Mouse (Mus musculus): Measurements from ENCODE around the gene Vmn1r21. TPM values are rescaled to one million over a fixed set of nuclear protein-coding genes. Genes with fewer than 3 reads are reported as not detected.

Vmn1r21 gene
- total RNA-seq (2012; rRNA removed) (not detected in 2 replicates), polyA plus RNA-seq (2012; ENCODE audit: insufficient read depth in 1 of 2, insufficient read length in 2 of 2, low read depth in 1 of 2, low replicate concordance in 2 of 2, missing spikeins in 1 of 2) (not detected)

DNA sequence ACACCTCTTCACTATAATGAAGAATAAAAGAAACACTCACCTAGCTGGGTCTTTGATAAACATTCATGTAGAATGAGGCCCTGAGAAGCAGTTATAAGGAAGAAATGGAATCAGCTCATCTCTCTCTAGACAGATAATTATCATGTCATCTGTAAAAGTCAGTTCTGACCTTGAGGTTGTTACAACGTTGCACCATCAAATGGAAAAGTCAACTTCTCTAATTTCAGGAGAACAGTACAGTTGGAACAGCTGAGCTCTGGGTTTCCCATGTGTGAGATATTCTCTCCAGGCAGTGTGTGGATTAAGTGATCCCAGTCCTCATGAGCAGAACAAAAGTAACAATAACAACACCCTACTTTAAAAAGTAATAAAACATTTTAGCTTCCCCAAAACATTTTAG lies at the start of gene Vmn1r21:
Gene Vmn1r21 (minus strand): TSS at position 58 of the 400 bp plus-strand sequence.
- Histone ChIP-seq H3K9ac (ENCODE audit: control insufficient read depth, low read depth, low read length, poor library complexity, severe bottlenecking) (no peak within 1 kb of the TSS), H3K79me2 (ENCODE audit: control insufficient read depth, insufficient read depth, low read length, poor library complexity) (no peaks in the 10 kb centered on the region), H3K27me3 (ENCODE audit: control insufficient read depth in 1 of 2, insufficient read depth in 2 of 2, low read length in 2 of 2) (no peaks in the 10 kb centered on the region), H3K9me3 (replicated peaks; ENCODE audit: insufficient read depth, low read length) (no peaks in the 10 kb centered on the region), H3K4me3 (ENCODE audit: control insufficient read depth in 1 of 2, insufficient read depth in 1 of 2, low read depth in 2 of 2, low read length in 2 of 2) (no peak within 1 kb of the TSS), H3K4me1 (ENCODE audit: control insufficient read depth in 1 of 2, insufficient read depth in 2 of 2, low read length in 2 of 2) (no peaks in the 10 kb centered on the region), H3K36me3 (ENCODE audit: control insufficient read depth in 1 of 2, insufficient read depth in 2 of 2, low read length in 2 of 2) (no peaks in the 10 kb centered on the region), H3K27ac (ENCODE audit: control insufficient read depth, low read depth, low read length) (no peak within 1 kb of the TSS)
- no peak for DNase-seq (ENCODE audit: low read depth, low spot score)
- TF ChIP-seq HCFC1 (IDR thresholded peaks at IDR 0.05; ENCODE audit: low read depth, low read length), result no peak
- TF ChIP-seq TCF12 (IDR thresholded peaks at IDR 0.05; ENCODE audit: low read depth, low read length), result no peak
- no peak for TF ChIP-seq USF1 (IDR thresholded peaks at IDR 0.05; ENCODE audit: low read depth, low read length)
- TF ChIP-seq ZMIZ1 (IDR thresholded peaks at IDR 0.05; ENCODE audit: low read depth, low read length), result no peak
- TF ChIP-seq RCOR1 (IDR thresholded peaks at IDR 0.05; ENCODE audit: low read depth, low read length), result no peak
- no peak for TF ChIP-seq BHLHE40 (IDR thresholded peaks at IDR 0.05; ENCODE audit: borderline replicate concordance, low read depth, low read length)
- no peak for TF ChIP-seq POLR2AphosphoS2 (IDR thresholded peaks at IDR 0.05; ENCODE audit: low read length)
- TF ChIP-seq EP300 (IDR thresholded peaks at IDR 0.05; ENCODE audit: low read depth in 1 of 2, low read length in 2 of 2), result no peak

DNA sequence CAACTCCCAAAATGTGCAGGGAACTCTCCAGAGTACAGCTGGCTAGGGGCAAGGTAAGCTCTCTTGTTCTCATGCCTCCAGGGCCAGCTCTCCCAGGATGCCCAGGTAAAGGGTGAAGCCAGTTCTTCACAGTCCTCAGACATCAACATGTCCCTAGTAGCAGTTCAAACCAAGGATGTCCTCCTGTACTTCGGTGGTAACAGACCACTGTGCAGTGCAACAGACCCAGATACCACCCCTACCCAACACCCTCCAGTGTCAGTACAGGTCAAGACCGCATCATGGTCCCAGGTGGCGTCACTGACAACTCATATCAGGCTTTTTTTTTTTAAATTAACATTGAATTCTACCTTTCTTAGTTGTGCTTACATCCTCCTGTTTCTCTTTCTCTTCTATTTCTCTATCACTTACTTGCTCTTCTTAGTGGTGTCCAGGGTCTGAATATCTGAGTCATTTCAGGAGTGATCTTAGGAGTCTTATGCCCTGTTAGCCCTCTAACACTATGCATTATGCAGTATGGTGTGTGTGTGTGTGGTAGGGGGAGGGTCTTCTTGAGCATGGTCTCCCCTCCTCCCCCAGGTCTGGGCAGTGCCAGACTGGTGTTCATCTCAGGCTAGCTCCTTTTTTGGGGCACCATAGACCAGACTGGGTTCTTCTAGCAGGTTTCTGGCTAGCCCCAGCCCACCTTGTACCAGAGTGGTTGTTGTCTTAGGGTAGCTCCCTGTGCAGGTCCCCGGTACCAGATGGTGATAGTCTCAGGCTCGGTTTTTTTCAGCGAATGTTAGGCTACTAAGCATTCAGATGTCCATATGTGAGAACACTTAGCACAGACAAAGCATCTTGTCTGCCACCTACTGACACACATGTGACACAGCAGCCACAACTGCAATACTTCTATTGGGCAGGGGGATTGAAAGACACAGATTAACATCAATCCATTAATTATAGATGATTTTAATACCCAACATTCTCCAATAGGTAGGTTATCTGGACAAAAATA lies 9.2 kb upstream of the Vmn1r21 start:
- no peaks in the 10 kb centered on the region for H3K79me2 ChIP-seq (ENCODE audit: control insufficient read depth, insufficient read depth, low read length, poor library complexity)
- DNase-seq (ENCODE audit: low read depth, low spot score), result peak; percentile 71
- H3K27ac ChIP-seq (ENCODE audit: control insufficient read depth, low read depth, low read length), result no peak overlapping the region
- H3K4me3 ChIP-seq (ENCODE audit: control insufficient read depth in 1 of 2, insufficient read depth in 1 of 2, low read depth in 2 of 2, low read length in 2 of 2), result peak overlapping the region in 1 of 2 experiments; percentile 22; a peak in 1 of 4 replicates
- H3K9ac ChIP-seq (ENCODE audit: control insufficient read depth, low read depth, low read length, poor library complexity, severe bottlenecking), result peak overlapping the region; percentile 50; the same call in 1 of the 2 replicates
- H3K27me3 ChIP-seq (ENCODE audit: control insufficient read depth in 1 of 2, insufficient read depth in 2 of 2, low read length in 2 of 2), result no peaks in the 10 kb centered on the region; a peak in 1 of 4 replicates
- H3K36me3 ChIP-seq (ENCODE audit: control insufficient read depth in 1 of 2, insufficient read depth in 2 of 2, low read length in 2 of 2), result no peaks in the 10 kb centered on the region
- TF ChIP-seq ZNF384 (IDR thresholded peaks at IDR 0.05; ENCODE audit: low read depth, low read length) (peak; percentile 48; the same call in 1 of the 2 replicates), ZC3H11A (IDR thresholded peaks at IDR 0.05; ENCODE audit: low read depth, low read length) (peak; percentile 91), RAD21 (IDR thresholded peaks at IDR 0.05; ENCODE audit: low read depth, low read length) (peak; percentile 96), TAL1 (IDR thresholded peaks at IDR 0.05; ENCODE audit: low read length) (no peak), GABPA (IDR thresholded peaks at IDR 0.05; ENCODE audit: low read depth, low read length) (no peak), MAX (IDR thresholded peaks at IDR 0.05; ENCODE audit: low read length) (no peak), ELF1 (IDR thresholded peaks at IDR 0.05; ENCODE audit: low read depth, low read length) (no peak), SMC3 (IDR thresholded peaks at IDR 0.05; ENCODE audit: low read depth, low read length) (peak; percentile 94), SIN3A (IDR thresholded peaks at IDR 0.05; ENCODE audit: low read length) (no peak), ETS1 (IDR thresholded peaks at IDR 0.05; ENCODE audit: low read depth, low read length) (no peak), MYB (IDR thresholded peaks at IDR 0.05; ENCODE audit: low read depth, low read length) (no peak), CTCF (IDR thresholded peaks at IDR 0.05 in 2 of 3, conservative IDR thresholded peaks at IDR 0.05 in 1 of 3; ENCODE audit: control insufficient read depth in 1 of 3, insufficient read depth in 1 of 3, low read depth in 2 of 3, low read length in 3 of 3, poor library complexity in 1 of 3, severe bottlenecking in 1 of 3) (peak; percentile 69 to 86 (median 72)), E2F4 (IDR thresholded peaks at IDR 0.05; ENCODE audit: borderline replicate concordance, low read depth, low read length) (no peak), CHD1 (IDR thresholded peaks at IDR 0.05; ENCODE audit: low read depth, low read length) (no peak), JUND (IDR thresholded peaks at IDR 0.05; ENCODE audit: low read depth, low read length) (no peak), MAZ (IDR thresholded peaks at IDR 0.05; ENCODE audit: low read depth, low read length) (no peak), MAFK (IDR thresholded peaks at IDR 0.05; ENCODE audit: borderline replicate concordance, low read depth, low read length) (no peak), MEF2A (IDR thresholded peaks at IDR 0.05; ENCODE audit: extremely low read depth, insufficient replicate concordance, low read depth, low read length, poor library complexity, severe bottlenecking) (no peak), MYC (IDR thresholded peaks at IDR 0.05; ENCODE audit: low read depth, low read length) (no peak), ZMIZ1 (IDR thresholded peaks at IDR 0.05; ENCODE audit: low read depth, low read length) (no peak), TBP (IDR thresholded peaks at IDR 0.05; ENCODE audit: low read depth, low read length) (no peak), TCF12 (IDR thresholded peaks at IDR 0.05; ENCODE audit: low read depth, low read length) (no peak), BHLHE40 (IDR thresholded peaks at IDR 0.05; ENCODE audit: borderline replicate concordance, low read depth, low read length) (no peak)
- H3K4me1 ChIP-seq (ENCODE audit: control insufficient read depth in 1 of 2, insufficient read depth in 2 of 2, low read length in 2 of 2), result no peaks in the 10 kb centered on the region
- no peaks in the 10 kb centered on the region for H3K9me3 ChIP-seq (replicated peaks; ENCODE audit: insufficient read depth, low read length)

All from MEL (cell line).